Mouse (Mus musculus): ENCODE measurements around the gene Cpa1. TPM values are rescaled to one million over a fixed set of nuclear protein-coding genes. Genes with fewer than 3 reads are reported as not detected.

Cpa1 gene
- total RNA-seq, 1 experiment: not detected

DNA sequence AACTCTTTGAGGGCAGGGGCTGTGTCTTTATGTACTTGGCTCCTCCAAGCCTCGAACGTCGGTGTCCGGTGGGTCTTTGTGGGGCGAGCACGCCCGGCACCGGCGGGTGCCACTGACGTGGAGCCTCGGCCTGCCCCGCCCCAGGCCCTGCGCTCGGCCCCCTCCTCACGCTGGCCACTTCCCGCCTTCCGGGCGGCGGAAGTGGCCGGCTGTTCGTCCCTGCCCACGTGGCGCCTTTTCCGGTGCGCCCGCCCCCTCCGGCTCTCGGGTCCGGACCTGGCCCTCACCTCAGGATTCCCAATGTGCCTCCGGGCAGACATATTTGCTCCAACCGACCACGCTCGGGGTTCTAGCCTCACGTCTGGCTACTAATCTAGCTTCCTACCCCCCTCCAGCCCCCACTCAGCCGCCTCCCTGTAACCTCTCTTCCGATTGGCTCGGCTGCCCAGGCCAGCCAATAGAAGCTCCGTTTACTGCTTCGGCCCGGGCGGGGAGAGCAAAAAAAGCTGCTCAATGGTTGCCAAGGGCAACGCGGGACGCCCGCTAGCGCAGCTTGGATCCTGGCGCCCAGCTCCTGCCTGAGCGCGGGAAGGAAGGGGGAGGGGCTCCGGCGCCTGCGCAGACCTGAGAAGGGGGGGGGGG is 54.5 kb downstream of the Cpa1 start, which contains the start of gene Cep41:
Gene Cep41 (minus strand): TSS at position 400 of the 642 bp plus-strand sequence.
- H3K36me3 ChIP-seq (ENCODE audit: control insufficient read depth, insufficient read depth, low read length, poor library complexity, severe bottlenecking): no peaks in the 10 kb centered on the region
- H3K9ac ChIP-seq (ENCODE audit: insufficient read depth, low read depth, low read length, poor library complexity, severe bottlenecking): peak within 1 kb of the TSS; percentile 95
- peak within 1 kb of the TSS; percentile 66 to 86 for H3K4me3 ChIP-seq (ENCODE audit: insufficient read depth in 1 of 2, low read depth in 1 of 2, low read length in 2 of 2, poor library complexity in 1 of 2, severe bottlenecking in 1 of 2)
- no peaks in the 10 kb centered on the region for H3K9me3 ChIP-seq (ENCODE audit: control insufficient read depth, insufficient read depth, low read depth, low read length)
- H3K27ac ChIP-seq (ENCODE audit: insufficient read depth, low read depth, low read length, poor library complexity, severe bottlenecking): peak within 1 kb of the TSS; percentile 83
- DNase-seq (ENCODE audit: low read depth, low spot score): peak; percentile 94
- in situ Hi-C loops (cut with MboI; ENCODE audit: low sequenced_read_pairs in 2 of 2, unreplicated experiment in 2 of 2): no loop called here
- TF ChIP-seq HCFC1 (IDR thresholded peaks at IDR 0.05; ENCODE audit: borderline replicate concordance, insufficient read depth, low read length) (peak; percentile 56; the same call in 1 of the 2 replicates), MAFK (IDR thresholded peaks at IDR 0.05; ENCODE audit: insufficient read depth, low read depth, low read length) (no peak), CHD2 (IDR thresholded peaks at IDR 0.05; ENCODE audit: low read depth, low read length) (peak; percentile 92), ZC3H11A (IDR thresholded peaks at IDR 0.05; ENCODE audit: borderline replicate concordance, low read depth, low read length) (no peak), ZNF384 (IDR thresholded peaks at IDR 0.05; ENCODE audit: low read depth, low read length) (0 out of 2 replicates have a peak, but pooled peaks have one; percentile 49)
- peaks cover 2 to 5% of the 10 kb centered on the region in 2 experiments; a peak in 3 of 4 replicates for H3K4me1 ChIP-seq (ENCODE audit: control insufficient read depth in 2 of 2, insufficient read depth in 2 of 2, low read length in 2 of 2, poor library complexity in 1 of 2)

- Histone ChIP-seq H3K36me3 (ENCODE audit: control insufficient read depth, insufficient read depth, low read length, poor library complexity, severe bottlenecking) (no peaks in the 10 kb centered on the region), H3K27ac (ENCODE audit: insufficient read depth, low read depth, low read length, poor library complexity, severe bottlenecking) (no peak overlapping the region), H3K9me3 (ENCODE audit: control insufficient read depth, insufficient read depth, low read depth, low read length) (no peaks in the 10 kb centered on the region), H3K4me1 (ENCODE audit: control insufficient read depth in 2 of 2, insufficient read depth in 2 of 2, low read length in 2 of 2, poor library complexity in 1 of 2) (peaks cover 2 to 5% of the 10 kb centered on the region in 2 experiments; a peak in 3 of 4 replicates), H3K9ac (ENCODE audit: insufficient read depth, low read depth, low read length, poor library complexity, severe bottlenecking) (no peak overlapping the region), H3K4me3 (ENCODE audit: insufficient read depth in 1 of 2, low read depth in 1 of 2, low read length in 2 of 2, poor library complexity in 1 of 2, severe bottlenecking in 1 of 2) (0 out of 4 replicates have a peak overlapping the region, but pooled peaks of 1 of the 2 experiments have one; percentile 2)
- TF ChIP-seq MAFK (IDR thresholded peaks at IDR 0.05; ENCODE audit: insufficient read depth, low read depth, low read length) (no peak), ZC3H11A (IDR thresholded peaks at IDR 0.05; ENCODE audit: borderline replicate concordance, low read depth, low read length) (no peak), ZNF384 (IDR thresholded peaks at IDR 0.05; ENCODE audit: low read depth, low read length) (no peak), HCFC1 (IDR thresholded peaks at IDR 0.05; ENCODE audit: borderline replicate concordance, insufficient read depth, low read length) (no peak), CHD2 (IDR thresholded peaks at IDR 0.05; ENCODE audit: low read depth, low read length) (no peak)
- in situ Hi-C loops (cut with MboI; ENCODE audit: low sequenced_read_pairs in 2 of 2, unreplicated experiment in 2 of 2): no loop called here
- DNase-seq (ENCODE audit: low read depth, low spot score): no peak
Measured at GRCm38 (mm10) chr6:30694209-30694608, 55.2 kb downstream of the Cpa1 start.

Other genes with a start within 250 kb of the Cpa1 start
- gene Zc3hc1, start 248.2 kb upstream of the Cpa1 start, total RNA-seq (2012; rRNA removed): 50.5 and 64.4 TPM in 2 replicates
- 44.2 and 48.9 TPM in 2 replicates for gene Klhdc10, start 237.3 kb upstream of the Cpa1 start, total RNA-seq (2012; rRNA removed)
- 104 and 138 TPM in 2 replicates for gene Tmem209, start 129.4 kb upstream of the Cpa1 start, total RNA-seq (2012; rRNA removed)
- gene Ssmem1, start 129.4 kb upstream of the Cpa1 start, total RNA-seq (2012; rRNA removed): 0.37 and 0.58 TPM in 2 replicates
- 1.6 and 1.7 TPM in 2 replicates for gene Cpa2, start 97.6 kb upstream of the Cpa1 start, total RNA-seq (2012; rRNA removed)
- gene Cpa4, start 70.8 kb upstream of the Cpa1 start, total RNA-seq (2012; rRNA removed): not detected in 2 replicates
- gene Cpa5, start 28.2 kb upstream of the Cpa1 start, total RNA-seq (2012; rRNA removed): not detected in 2 replicates
- 8.6 and 12.6 TPM in 2 replicates for gene Cep41, start 54.5 kb downstream of the Cpa1 start, total RNA-seq (2012; rRNA removed)
- gene Mest, start 84.3 kb downstream of the Cpa1 start, total RNA-seq (2012; rRNA removed): 107 and 223 TPM in 2 replicates

Data from ES-E14 (cell line).